Mouse (Mus musculus): Measurements from ENCODE around the gene Stk26. TPM values are rescaled to one million over a fixed set of nuclear protein-coding genes. Genes with fewer than 3 reads are reported as not detected.
A peak's percentile ranks its signal among the peaks of the same experiment; 100 is the strongest.

Stk26 gene
- polyA plus RNA-seq (2015; fragmentation: Nextera tagmentation; extraction: Ambion mirVana), result 25.4 and 25.9 TPM in 2 replicates

- DNase-seq (ENCODE audit: low spot score), result peak; percentile 80
Observed at GRCm38 (mm10) chrX:50840847-50841560, at the start of gene Stk26. Gene Stk26, plus strand, starts transcription at chrX:50841047.

GRCm38 (mm10) chrX:50793005-50793680 lies 47.7 kb upstream of the Stk26 start:
- DNase-seq (ENCODE audit: low spot score), result no peak

GRCm38 (mm10) chrX:50797798-50798197 lies 43.0 kb upstream of the Stk26 start:
- no peak for DNase-seq (ENCODE audit: low spot score)

GRCm38 (mm10) chrX:50798571-50798970 lies 42.3 kb upstream of the Stk26 start:
- DNase-seq (ENCODE audit: low spot score), result no peak

GRCm38 (mm10) chrX:50799656-50800188 lies 41.1 kb upstream of the Stk26 start:
- DNase-seq (ENCODE audit: low spot score), result no peak

GRCm38 (mm10) chrX:50805654-50806053 lies 35.2 kb upstream of the Stk26 start:
- DNase-seq (ENCODE audit: low spot score), result peak; percentile 35

- no peak for DNase-seq (ENCODE audit: low spot score)
Observed at GRCm38 (mm10) chrX:50823856-50824255, 17.0 kb upstream of the Stk26 start.

- no peak for DNase-seq (ENCODE audit: low spot score)
Observed at GRCm38 (mm10) chrX:50835592-50835991, 5.3 kb upstream of the Stk26 start.

GRCm38 (mm10) chrX:50836029-50836691 lies 4.7 kb upstream of the Stk26 start:
- peak; percentile 73 for DNase-seq (ENCODE audit: low spot score)

- peak; percentile 45 for DNase-seq (ENCODE audit: low spot score)
Observed at GRCm38 (mm10) chrX:50841587-50841986, 740 bp downstream of the Stk26 start.

- peak; percentile 46 for DNase-seq (ENCODE audit: low spot score)
Observed at GRCm38 (mm10) chrX:50842046-50842445, 1.2 kb downstream of the Stk26 start.

GRCm38 (mm10) chrX:50850428-50851184 lies 9.8 kb downstream of the Stk26 start:
- DNase-seq (ENCODE audit: low spot score), result no peak

- DNase-seq (ENCODE audit: low spot score), result no peak
Observed at GRCm38 (mm10) chrX:50863771-50864170, 22.9 kb downstream of the Stk26 start.

GRCm38 (mm10) chrX:50864734-50865133 lies 23.9 kb downstream of the Stk26 start:
- no peak for DNase-seq (ENCODE audit: low spot score)

- DNase-seq (ENCODE audit: low spot score), result peak; percentile 60
Observed at GRCm38 (mm10) chrX:50874246-50875002, 33.6 kb downstream of the Stk26 start.

GRCm38 (mm10) chrX:50887999-50888398 lies 47.2 kb downstream of the Stk26 start:
- no peak for DNase-seq (ENCODE audit: low spot score)

- DNase-seq (ENCODE audit: low spot score), result no peak
Observed at GRCm38 (mm10) chrX:50903497-50903896, 62.6 kb downstream of the Stk26 start.

- DNase-seq (ENCODE audit: low spot score), result no peak
Observed at GRCm38 (mm10) chrX:50909915-50910314, 69.1 kb downstream of the Stk26 start.

- DNase-seq (ENCODE audit: low spot score), result peak; percentile 15
Observed at GRCm38 (mm10) chrX:50917389-50917788, 76.5 kb downstream of the Stk26 start.

- no peak for DNase-seq (ENCODE audit: low spot score)
Observed at GRCm38 (mm10) chrX:50918754-50919153, 77.9 kb downstream of the Stk26 start.
